Mouse (Mus musculus): ENCODE measurements around the gene Olfr834.

The Olfr834 gene

GRCm38 (mm10) chr9:18987690-18988089 lies at the start of gene Olfr834:
Olfr834 (plus strand) TSS chr9:18987990.
- DNase-seq: no peak

DNA sequence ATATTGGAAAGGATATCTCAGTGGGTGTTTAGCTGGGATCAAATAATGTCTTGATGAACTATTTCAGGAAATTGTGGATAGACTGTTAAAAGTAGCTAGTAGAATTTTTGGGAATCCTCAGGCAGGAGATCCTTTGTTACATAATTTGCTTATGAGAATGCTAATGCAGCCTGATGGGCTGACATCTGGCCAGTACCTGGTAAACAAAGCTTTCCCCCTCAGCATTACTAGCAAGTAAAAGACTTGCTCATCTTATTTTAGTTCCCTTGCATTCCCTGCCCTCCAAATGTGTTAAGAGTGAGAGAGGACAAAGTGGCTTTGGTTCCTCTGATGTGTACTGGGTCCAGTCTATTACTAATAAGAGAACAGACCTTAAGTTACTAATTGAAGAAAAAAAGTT lies 25.8 kb upstream of the Olfr834 start:
- no peak for DNase-seq

GRCm38 (mm10) chr9:19032435-19032834 lies 44.6 kb downstream of the Olfr834 start, which contains the start of gene Olfr835:
Olfr835 (plus strand) TSS chr9:19032735.
- DNase-seq: no peak
